17 mouse cellular contexts compared by ENCODE assay signal in genomic region chr6:98830191-98830590, GRCm38 (mm10).
"Had no signal": no experiment of that assay in that cellular context is flagged by ENCODE, and none has a peak within 500 bp of the region (broad histone marks: within the 10 kb centered on the region; RNA-seq: fewer than 3 reads in every experiment).

No protein-coding gene starts in this region.

- H3K4me2 ChIP-seq: lung, embryonic 15.5 days; midbrain, embryonic 11.5 days; midbrain, embryonic 13.5 days; midbrain, embryonic 15.5 days; neural tube, embryonic 12.5 days; stomach, embryonic 15.5 days had no signal

- DNase-seq: lung, adult 2 months; lung, postnatal 14 days; lung, postnatal 36 days; right cerebral cortex, postnatal 14 days; thymus, adult 2 months; thymus, postnatal 25 days; thymus, postnatal 4 days had no signal

- H3K4me3 ChIP-seq: lung, embryonic 15.5 days; megakaryocyte, embryonic 14.5 days; midbrain, embryonic 13.5 days; midbrain, embryonic 15.5 days; neural tube, embryonic 12.5 days; stomach, embryonic 15.5 days had no signal

- H3K36me3 ChIP-seq: lung, embryonic 15.5 days; midbrain, embryonic 13.5 days; midbrain, embryonic 15.5 days; neural tube, embryonic 12.5 days; stomach, embryonic 15.5 days had no signal

- H3K9me3 ChIP-seq: lung, embryonic 15.5 days; midbrain, embryonic 13.5 days; midbrain, embryonic 15.5 days; neural tube, embryonic 12.5 days; stomach, embryonic 15.5 days had no signal

- H3K27ac ChIP-seq: lung, embryonic 15.5 days; macrophage; midbrain, embryonic 13.5 days; midbrain, embryonic 15.5 days; neural tube, embryonic 12.5 days; stomach, embryonic 15.5 days; stomach, postnatal 0 days had no signal

- H3K27me3 ChIP-seq: lung, embryonic 15.5 days; megakaryocyte, embryonic 14.5 days; midbrain, embryonic 13.5 days; midbrain, embryonic 15.5 days; neural tube, embryonic 12.5 days; stomach, embryonic 15.5 days had no signal

- H3K9ac ChIP-seq: lung, embryonic 15.5 days; midbrain, embryonic 13.5 days; midbrain, embryonic 15.5 days; neural tube, embryonic 12.5 days; stomach, embryonic 15.5 days had no signal

- H3K4me1 ChIP-seq: lung, embryonic 15.5 days; midbrain, embryonic 13.5 days; midbrain, embryonic 15.5 days; neural tube, embryonic 12.5 days; stomach, embryonic 15.5 days had no signal

- ATAC-seq: lung, postnatal 0 days; midbrain, embryonic 13.5 days; midbrain, embryonic 15.5 days had no signal
